Mouse (Mus musculus) lung, postnatal 0 days (tissue): ENCODE measurements around the gene Lrrc2.

ENCODE experiments used
- CTCF ChIP-seq: IDR thresholded peaks from 2 replicates; pipeline ENCODE4 v1.5.1; 2016; ENCODE audit warnings: antibody characterized with exemption, mild to moderate bottlenecking
- EP300 ChIP-seq: IDR thresholded peaks from 2 replicates; pipeline ENCODE4 v1.6.1; 2016; ENCODE audit warnings: antibody characterized with exemption, mild to moderate bottlenecking, control low read depth

- TF ChIP-seq CTCF (no peak), EP300 (no peak)
These were observed 75.4 kb downstream of the Lrrc2 start for GRCm38 (mm10) chr9:111026791-111027190.
